Mouse (Mus musculus) megakaryocyte progenitor cell, adult 5-6 weeks (primary cell): ENCODE data around the gene Actn4. TPM values are rescaled to one million over a fixed set of nuclear protein-coding genes. Genes with fewer than 3 reads are reported as not detected.
"Not testable (repeated sequence)": the region's sequence is repeated elsewhere in the genome, so short reads cannot be mapped to it uniquely, and the experiment has no call there.

Experiments
- ATAC-seq: replicated peaks from 2 replicates; pipeline ENCODE4 v1.8.0; 2016; ENCODE audit warnings: mild to moderate bottlenecking, moderate TSS enrichment, inconsistent platforms; ENCODE audit not compliant: poor library complexity
- total RNA-seq, 2 experiments: library from RNA; stranded (forward) in 1 of 2; stranded (reverse) in 1 of 2; fragments of 157-497, 149-512 nt in 1 of 2; fragments of 200-1000 nt in 1 of 2; gene quantifications; 2 replicates each; pipeline versions ENCODE4 v1.2.3 to v1.2.4; 2015 to 2017

Gene Actn4
- total RNA-seq, 2 experiments from 2014 or later = 47.1 to 87.2 TPM

DNA sequence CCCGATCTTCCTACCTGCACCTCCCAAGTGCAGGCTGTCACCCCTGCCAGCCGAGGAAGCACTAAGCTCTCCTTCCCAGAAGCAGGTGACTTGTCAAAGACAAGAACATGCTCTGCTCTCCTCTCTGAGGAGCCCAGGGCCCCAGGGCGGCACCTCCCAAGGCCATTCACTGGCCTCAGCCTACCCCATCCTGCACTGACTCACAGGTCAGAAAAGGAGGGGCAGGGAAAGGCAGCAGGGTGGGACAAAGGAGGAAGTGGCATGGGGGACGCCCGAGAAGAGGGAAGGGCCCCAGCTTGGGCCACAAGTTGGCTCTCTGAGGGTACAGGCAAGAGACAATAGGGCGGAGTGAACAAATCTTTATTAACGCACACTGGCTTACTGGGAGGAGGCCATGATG, 8.9 kb upstream of the Actn4 start:
- peak; percentile 19; the same call in 1 of the 2 replicates for ATAC-seq

GRCm38 (mm10) chr7:28969672-28970394, 7.7 kb upstream of the Actn4 start:
- ATAC-seq = no peak

DNA sequence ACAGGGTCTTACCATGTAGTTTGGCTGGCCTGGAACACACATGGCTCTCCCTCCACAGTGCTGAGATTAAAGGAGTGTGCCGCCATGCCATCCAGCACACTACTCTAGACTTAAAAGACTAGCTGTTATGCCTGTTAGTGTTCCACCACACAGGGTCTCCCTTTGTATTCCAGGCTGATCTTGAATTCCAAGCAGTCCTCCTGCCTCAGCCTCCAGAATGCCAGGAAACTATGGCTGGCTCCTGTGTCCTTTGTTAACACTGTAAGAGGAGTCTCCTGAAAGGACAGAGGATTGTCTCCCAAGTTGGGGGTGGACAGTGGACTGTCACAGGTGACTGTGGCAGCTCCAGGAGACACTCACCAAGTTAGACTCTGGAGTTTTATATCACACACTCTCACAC, 7.1 kb upstream of the Actn4 start:
- no peak for ATAC-seq

DNA sequence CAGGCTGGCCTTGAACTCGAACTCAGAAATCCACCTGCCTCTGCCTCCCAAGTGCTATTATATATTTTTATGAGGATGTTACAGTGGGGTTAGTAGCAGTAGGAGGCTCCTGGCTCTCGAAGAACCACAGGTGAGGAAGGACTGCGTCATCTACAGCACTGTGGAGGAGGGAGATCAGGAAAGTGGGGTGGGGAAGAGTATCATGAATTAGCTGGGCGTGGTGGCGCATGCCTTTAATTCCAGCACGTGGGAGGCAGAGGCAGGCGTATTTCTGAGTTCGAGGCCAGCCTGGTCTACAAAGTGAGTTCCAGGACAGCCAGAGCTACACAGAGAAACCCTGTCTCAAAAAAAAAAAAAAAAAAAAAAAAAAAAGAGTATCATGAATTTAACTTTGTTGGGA, 6.0 kb upstream of the Actn4 start:
- not testable (repeated sequence) for ATAC-seq

DNA sequence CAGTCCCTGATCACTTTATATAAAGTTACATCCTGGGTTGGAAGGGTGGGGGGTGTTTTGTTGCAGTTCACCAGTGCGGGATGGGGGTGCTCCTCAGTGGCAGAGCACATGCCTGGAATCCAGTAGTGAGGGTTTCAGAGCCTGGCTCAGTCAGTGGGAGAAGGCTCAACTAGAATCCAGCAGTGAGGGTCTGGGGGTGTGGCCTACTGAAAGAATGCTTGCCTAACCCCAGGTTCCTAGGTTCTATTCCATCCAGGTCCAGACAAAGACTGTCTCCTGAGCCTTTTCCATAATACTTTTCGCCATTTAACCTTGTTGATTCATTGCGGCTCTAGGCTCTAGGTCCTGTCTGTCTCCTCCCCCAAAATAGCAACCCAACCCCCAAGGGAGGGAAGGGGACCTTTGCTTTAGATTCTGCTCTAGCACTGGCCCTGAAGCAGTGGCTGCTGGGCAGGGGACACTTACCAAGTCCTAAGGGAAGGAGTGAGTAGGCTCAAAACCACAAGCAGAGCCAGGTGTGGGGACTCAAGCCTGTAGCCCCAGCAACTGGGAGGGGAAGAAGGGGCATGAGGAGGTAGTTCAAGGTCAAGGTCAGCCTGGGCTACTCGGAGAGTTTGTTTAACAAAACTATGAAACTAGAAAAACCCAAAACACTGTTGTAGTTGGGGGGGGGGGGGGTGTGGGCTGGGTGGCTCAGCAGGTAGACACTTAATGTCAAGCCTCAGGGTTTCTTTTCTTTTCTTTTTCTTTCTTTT, 4.8 kb upstream of the Actn4 start:
- no peak for ATAC-seq

DNA sequence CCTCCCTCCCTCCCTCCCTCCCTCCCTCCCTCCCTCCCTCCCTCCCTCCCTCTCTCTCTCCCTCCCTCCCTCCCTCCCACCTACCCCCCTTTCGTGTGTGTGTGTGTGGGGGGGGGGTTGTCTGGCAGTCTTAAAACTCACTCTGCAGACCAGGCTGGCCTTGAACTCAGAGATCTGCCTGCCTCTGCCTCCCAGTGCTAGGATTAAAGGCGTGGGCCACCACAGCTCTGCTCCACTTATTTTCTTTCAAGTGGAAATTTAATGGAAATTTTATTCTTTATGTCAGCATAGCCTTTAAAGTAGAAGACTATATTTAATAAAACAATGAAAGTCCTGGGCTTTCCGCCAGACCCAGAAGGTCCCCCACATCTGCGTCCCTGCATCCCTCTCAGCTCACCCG, 4.0 kb upstream of the Actn4 start:
- no peak for ATAC-seq

- ATAC-seq = no peak
These were observed 3.3 kb upstream of the Actn4 start for GRCm38 (mm10) chr7:28965346-28965840.

DNA sequence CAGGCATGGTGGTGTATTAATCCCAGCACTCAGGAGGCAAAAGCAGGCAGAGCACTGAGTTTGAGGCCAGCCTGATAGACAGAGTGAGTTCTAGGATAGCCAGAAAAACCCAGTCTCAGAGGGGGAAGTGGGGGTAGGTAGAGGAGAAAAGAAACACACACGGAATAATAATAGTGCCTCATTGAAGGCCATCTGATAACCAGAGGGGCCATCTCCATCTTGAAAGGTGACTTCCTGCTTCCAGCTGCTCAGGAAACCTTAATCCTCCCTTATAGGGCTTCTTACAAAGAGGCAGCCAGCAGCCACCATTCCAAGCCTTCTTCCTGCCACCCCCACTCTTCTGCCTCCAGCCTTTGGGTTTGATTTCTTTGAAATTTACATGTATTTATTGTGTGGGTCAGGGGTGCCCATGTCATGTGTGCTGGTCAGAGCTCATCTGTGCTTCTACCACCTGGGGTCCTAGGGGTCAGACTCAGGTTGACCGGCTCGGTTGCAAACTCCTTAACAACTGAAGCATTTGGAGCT, 1.3 kb upstream of the Actn4 start:
- ATAC-seq = no peak

DNA sequence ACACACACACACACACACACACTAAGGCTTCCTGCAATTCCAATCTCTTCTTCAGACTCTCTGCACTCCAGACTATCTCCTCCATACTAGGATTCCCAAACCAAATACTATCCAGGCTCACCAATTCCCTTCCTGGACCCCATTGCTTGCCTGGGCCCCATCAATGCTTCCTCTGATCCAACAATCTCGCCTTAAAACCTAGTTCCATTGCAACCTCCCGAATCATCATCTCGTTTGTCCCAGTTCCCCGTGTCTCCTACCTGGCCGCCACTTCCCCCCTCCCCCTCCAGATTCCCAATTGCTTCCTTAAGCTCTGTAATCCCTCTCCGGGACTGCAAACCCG, 585 bp downstream of the Actn4 start:
- ATAC-seq = no peak

DNA sequence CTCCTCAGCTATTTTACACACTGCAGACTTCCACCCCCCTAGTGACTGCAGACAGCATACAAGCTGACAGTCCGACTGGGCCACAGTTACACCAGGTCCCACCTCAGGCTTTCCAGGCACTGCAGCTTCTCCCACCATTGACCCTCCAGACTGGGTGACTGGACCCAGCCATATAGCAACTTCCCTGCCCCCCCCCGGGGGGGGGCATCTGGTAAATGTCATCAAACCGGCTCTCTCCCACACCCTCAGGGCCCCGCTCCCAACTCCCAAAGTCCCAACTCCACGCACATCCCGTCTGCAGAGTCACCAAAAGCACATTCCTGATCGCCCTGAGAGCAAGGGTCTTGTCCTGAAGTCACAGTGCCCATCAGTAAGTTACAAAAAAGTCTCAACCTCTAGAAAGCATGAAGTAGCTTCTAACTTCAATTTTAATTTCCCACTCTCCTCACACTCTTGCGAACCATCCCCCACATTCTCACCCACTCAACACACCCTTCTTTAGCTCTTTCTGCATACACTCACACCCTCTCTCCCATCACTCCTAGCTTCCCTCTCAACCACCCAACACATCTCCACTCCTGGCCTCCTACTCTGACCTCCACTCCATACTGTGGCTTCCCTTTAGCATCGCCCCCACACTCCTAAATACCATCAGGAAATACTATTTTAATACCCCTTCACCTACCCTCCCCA, 1.6 kb downstream of the Actn4 start:
- no peak for ATAC-seq

DNA sequence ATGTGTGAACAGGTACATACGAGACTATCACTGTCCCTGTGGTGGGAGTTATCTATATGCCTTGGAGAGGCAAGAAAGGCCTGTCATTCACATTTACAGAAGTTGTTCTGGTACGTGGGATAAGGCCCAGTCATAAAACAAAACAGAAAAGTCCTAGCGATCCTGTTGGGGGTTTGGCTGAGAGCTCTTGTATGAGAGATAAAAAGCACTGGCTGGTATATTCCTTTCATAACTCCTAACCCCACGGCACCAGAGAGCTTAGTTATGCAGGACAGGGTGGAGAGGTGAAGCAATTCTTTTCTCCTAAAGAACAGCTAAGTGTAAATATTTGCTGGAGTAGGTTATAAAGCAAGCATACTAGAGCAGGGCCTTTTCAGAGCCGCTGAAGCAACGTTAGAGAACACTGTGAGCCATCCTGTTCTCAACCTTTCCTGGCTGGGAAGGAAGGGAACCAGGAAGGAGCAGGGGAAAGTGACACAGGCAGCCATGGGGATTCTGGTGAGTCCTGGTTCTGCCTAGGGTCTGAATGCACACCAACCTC, 2.6 kb downstream of the Actn4 start:
- ATAC-seq = peak; percentile 26

- ATAC-seq = no peak
These were observed 3.4 kb downstream of the Actn4 start for GRCm38 (mm10) chr7:28958770-28959169.

- ATAC-seq = no peak
These were observed 4.0 kb downstream of the Actn4 start for GRCm38 (mm10) chr7:28957997-28958725.

GRCm38 (mm10) chr7:28957286-28957685, 4.9 kb downstream of the Actn4 start:
- ATAC-seq = no peak

GRCm38 (mm10) chr7:28956270-28956669, 5.9 kb downstream of the Actn4 start:
- no peak for ATAC-seq

- ATAC-seq = no peak
These were observed 6.7 kb downstream of the Actn4 start for GRCm38 (mm10) chr7:28955295-28955897.

DNA sequence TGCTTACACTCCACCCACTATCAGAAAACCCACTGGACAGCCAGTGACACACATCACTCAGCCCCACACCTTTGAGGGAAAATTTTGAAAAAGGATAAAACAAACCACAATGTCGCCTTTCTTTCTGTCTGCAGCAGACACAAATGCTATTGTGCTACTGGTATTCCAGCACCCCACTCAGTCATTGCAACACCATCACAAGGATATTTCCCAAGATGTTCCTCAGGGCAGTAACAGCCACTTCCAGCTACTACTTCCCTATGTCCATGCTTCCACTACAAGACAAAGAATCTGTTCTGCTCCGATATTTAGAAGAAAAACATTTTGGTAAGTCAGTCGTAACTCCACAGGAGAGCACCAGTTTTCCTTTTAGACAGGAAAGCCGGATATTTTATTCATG, 7.4 kb downstream of the Actn4 start:
- peak; percentile 27 for ATAC-seq

GRCm38 (mm10) chr7:28953476-28954376, 8.4 kb downstream of the Actn4 start:
- ATAC-seq = peak; percentile 80

- ATAC-seq = no peak
These were observed 9.4 kb downstream of the Actn4 start for GRCm38 (mm10) chr7:28952786-28953185.
